Mouse (Mus musculus) c-Kit-positive CD71-positive TER-119-negative erythroid progenitor cells, embryonic 14.5 days (primary cell): ENCODE measurements around the gene Ccdc181.
"Not testable (repeated sequence)": the region's sequence is repeated elsewhere in the genome, so short reads cannot be mapped to it uniquely, and the experiment has no call there.

Source experiments
- DNase-seq: peaks from one replicate; pipeline ENCODE4 v3.0.0-alpha.2; 2013; ENCODE audit warnings: low read depth

Gene Ccdc181

GRCm38 (mm10) chr1:164275455-164275954, at the start of gene Ccdc181:
Ccdc181 (plus strand) TSS chr1:164275585.
- DNase-seq: peak; percentile 91

GRCm38 (mm10) chr1:164231937-164232570, 43.3 kb upstream of the Ccdc181 start:
- DNase-seq: not testable (repeated sequence)

GRCm38 (mm10) chr1:164233447-164233846, 41.9 kb upstream of the Ccdc181 start:
- DNase-seq: no peak

- no peak for DNase-seq
These were observed 40.3 kb upstream of the Ccdc181 start for GRCm38 (mm10) chr1:164235078-164235477.

- DNase-seq: no peak
These were observed 39.3 kb upstream of the Ccdc181 start for GRCm38 (mm10) chr1:164236078-164236477.

GRCm38 (mm10) chr1:164241494-164241893, 33.9 kb upstream of the Ccdc181 start:
- DNase-seq: no peak

- no peak for DNase-seq
These were observed 32.6 kb upstream of the Ccdc181 start for GRCm38 (mm10) chr1:164242809-164243208.

GRCm38 (mm10) chr1:164247442-164247841, 27.9 kb upstream of the Ccdc181 start:
- DNase-seq: no peak

GRCm38 (mm10) chr1:164247971-164248370, 27.4 kb upstream of the Ccdc181 start:
- no peak for DNase-seq

- peak; percentile 93 for DNase-seq
These were observed 26.7 kb upstream of the Ccdc181 start, which contains the start of gene Slc19a2 for GRCm38 (mm10) chr1:164248465-164249331. Slc19a2 (plus strand) TSS chr1:164249046.

- DNase-seq: no peak
These were observed 26.1 kb upstream of the Ccdc181 start for GRCm38 (mm10) chr1:164249332-164249711.

GRCm38 (mm10) chr1:164250391-164251150, 24.8 kb upstream of the Ccdc181 start:
- peak; percentile 51 for DNase-seq

GRCm38 (mm10) chr1:164251438-164251837, 23.9 kb upstream of the Ccdc181 start:
- DNase-seq: no peak

GRCm38 (mm10) chr1:164252551-164252950, 22.8 kb upstream of the Ccdc181 start:
- no peak for DNase-seq

GRCm38 (mm10) chr1:164254836-164255235, 20.5 kb upstream of the Ccdc181 start:
- DNase-seq: no peak

- DNase-seq: no peak
These were observed 15.0 kb upstream of the Ccdc181 start for GRCm38 (mm10) chr1:164260171-164261028.

- DNase-seq: no peak
These were observed 13.8 kb upstream of the Ccdc181 start for GRCm38 (mm10) chr1:164261553-164261952.

GRCm38 (mm10) chr1:164270941-164271340, 4.4 kb upstream of the Ccdc181 start:
- no peak for DNase-seq

- no peak for DNase-seq
These were observed 1.7 kb upstream of the Ccdc181 start for GRCm38 (mm10) chr1:164273659-164274058.

GRCm38 (mm10) chr1:164276552-164276951, 1.2 kb downstream of the Ccdc181 start:
- DNase-seq: no peak

- DNase-seq: no peak
These were observed 3.9 kb downstream of the Ccdc181 start for GRCm38 (mm10) chr1:164279332-164279731.
